Comparison of ENCODE assay signal across 8 mouse cellular contexts in the genomic region with DNA sequence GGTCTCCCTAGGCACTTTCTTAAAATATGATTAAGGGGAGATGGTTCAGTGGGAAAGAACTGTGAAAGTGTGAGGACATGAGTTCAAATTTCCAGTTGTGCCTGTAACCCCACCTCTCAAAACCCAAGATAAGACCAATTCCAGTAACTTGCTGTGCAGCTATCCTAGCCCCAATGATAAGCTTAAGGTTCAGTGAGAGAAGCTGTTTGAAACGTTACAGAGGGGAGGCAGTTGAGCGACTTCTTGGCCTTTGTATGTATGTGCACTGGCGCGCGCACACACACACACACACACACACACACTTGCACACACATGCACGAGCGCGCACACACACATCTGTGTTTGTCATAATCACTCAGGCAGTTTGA. TPM values are rescaled to one million over a fixed set of nuclear protein-coding genes. Genes with fewer than 3 reads are reported as not detected.
A peak's percentile ranks its signal among the peaks of the same experiment; 100 is the strongest.
DNase-seq lines count a peak whose midpoint lies in the region; ATAC-seq and TF ChIP-seq lines count a peak whose summit lies in the region.

No protein-coding gene starts in this region.

- no peak for DNase-seq in heart, postnatal 0 days (ENCODE audit: low spot score)
- no peak for DNase-seq in heart, postnatal 25 days (ENCODE audit: low spot score)
- DNase-seq in embryonic facial prominence, embryonic 14.5 days (ENCODE audit: low spot score), result no peak
- no peak for DNase-seq in limb, embryonic 10.5 days (ENCODE audit: low spot score)
- DNase-seq in naive thymus-derived CD4-positive, alpha-beta T cell, adult 2 months (ENCODE audit: low read depth), result peak; percentile 16
- DNase-seq in right cerebral cortex, adult 18-20 months, result no peak

- peak overlapping the region; percentile 4; the same call in 1 of the 2 replicates for H3K4me3 ChIP-seq in heart, postnatal 0 days (ENCODE audit: low read depth, low read length)
- peak overlapping the region; percentile 84 for H3K4me3 ChIP-seq in embryonic facial prominence, embryonic 14.5 days (ENCODE audit: low read depth, low read length)
- H3K4me3 ChIP-seq in limb, embryonic 10.5 days, result peak overlapping the region; percentile 78

- H3K27ac ChIP-seq in heart, postnatal 0 days (ENCODE audit: low read depth), result no peak overlapping the region
- H3K27ac ChIP-seq in embryonic facial prominence, embryonic 14.5 days (replicated peaks; ENCODE audit: low read depth, low read length), result no peak overlapping the region
- 0 out of 2 replicates have a peak overlapping the region, but pooled peaks have one; percentile 27 for H3K27ac ChIP-seq in limb, embryonic 10.5 days

- no peaks in the 10 kb centered on the region for H3K27me3 ChIP-seq in heart, postnatal 0 days (ENCODE audit: control insufficient read depth, insufficient read depth, low read length)
- H3K27me3 ChIP-seq in embryonic facial prominence, embryonic 14.5 days (replicated peaks; ENCODE audit: control insufficient read depth, insufficient read depth, low read length), result no peaks in the 10 kb centered on the region
- H3K27me3 ChIP-seq in limb, embryonic 10.5 days (ENCODE audit: low read depth, poor library complexity, severe bottlenecking), result no peaks in the 10 kb centered on the region

- H3K4me1 ChIP-seq in heart, postnatal 0 days (ENCODE audit: control insufficient read depth, insufficient read depth), result peaks cover 31% of the 10 kb centered on the region
- peaks cover 30% of the 10 kb centered on the region for H3K4me1 ChIP-seq in embryonic facial prominence, embryonic 14.5 days (ENCODE audit: control insufficient read depth, insufficient read depth, low read length)
- H3K4me1 ChIP-seq in limb, embryonic 10.5 days, result peaks cover 34% of the 10 kb centered on the region

- H3K9ac ChIP-seq in heart, postnatal 0 days (replicated peaks; ENCODE audit: low read depth, low read length), result no peak overlapping the region
- H3K9ac ChIP-seq in embryonic facial prominence, embryonic 14.5 days (ENCODE audit: low read depth, low read length), result no peak overlapping the region

- 0 out of 2 replicates have a peak, but pooled peaks cover 2% of the 10 kb centered on the region for H3K36me3 ChIP-seq in heart, postnatal 0 days (replicated peaks; ENCODE audit: control insufficient read depth, insufficient read depth, low read length)
- peaks cover 2% of the 10 kb centered on the region; the same call in 1 of the 2 replicates for H3K36me3 ChIP-seq in embryonic facial prominence, embryonic 14.5 days (ENCODE audit: control insufficient read depth, insufficient read depth, low read length)
- H3K36me3 ChIP-seq in limb, embryonic 10.5 days, result peaks cover 1% of the 10 kb centered on the region; the same call in 1 of the 2 replicates

- ATAC-seq in heart, postnatal 0 days (ENCODE audit: insufficient read depth, low read depth), result no peak
- no peak for ATAC-seq in embryonic facial prominence, embryonic 14.5 days (ENCODE audit: low read depth)
- no peak for ATAC-seq in inflammation-experienced regulatory T-cells, adult 6 months
- ATAC-seq in erythroid progenitor cell, adult 5-6 weeks (replicated peaks; ENCODE audit: low FRiP score, poor library complexity, severe bottlenecking), result no peak

- no peak for TF ChIP-seq CTCF in heart, postnatal 0 days (IDR thresholded peaks at IDR 0.05; ENCODE audit: low read depth)

- peak overlapping the region; percentile 41; the same call in 1 of the 2 replicates for H3K4me2 ChIP-seq in heart, postnatal 0 days (ENCODE audit: low read depth, low read length)
- peak overlapping the region; percentile 50 for H3K4me2 ChIP-seq in embryonic facial prominence, embryonic 14.5 days (ENCODE audit: low read depth, low read length)

- TF ChIP-seq EP300 in heart, postnatal 0 days (IDR thresholded peaks at IDR 0.05; ENCODE audit: low read depth), result no peak

- intact Hi-C loops in heart, postnatal 25 days (cut with DNase I), result no loop called here

- no peaks in the 10 kb centered on the region for H3K9me3 ChIP-seq in heart, postnatal 0 days (replicated peaks; ENCODE audit: control insufficient read depth, low read length)
- H3K9me3 ChIP-seq in embryonic facial prominence, embryonic 14.5 days (ENCODE audit: control insufficient read depth, low read length), result no peaks in the 10 kb centered on the region
- no peaks in the 10 kb centered on the region for H3K9me3 ChIP-seq in limb, embryonic 10.5 days (replicated peaks)

- WGBS in heart, postnatal 0 days, result 77% methylated on average over 8 of the region's 8 CpGs
- WGBS in embryonic facial prominence, embryonic 14.5 days, result 84% methylated on average over 8 of the region's 8 CpGs
- 77% methylated on average over 8 of the region's 8 CpGs for WGBS in limb, embryonic 10.5 days

RNA-seq across cellular contexts. Expression of a gene that starts 0.8 kb away (rescaled TPM):
- 132 and 145 TPM in 2 replicates for total RNA-seq in heart, postnatal 0 days (2014; rRNA removed; ENCODE audit: low replicate concordance)
- polyA plus RNA-seq in heart, postnatal 0 days (2015; fragmentation: Nextera tagmentation; extraction: Ambion mirVana), result 13.4 and 13.9 TPM in 2 replicates
- 10 to 100 TPM; 89.2 to 97.2 TPM for total RNA-seq in heart, postnatal 25 days (2021)
- polyA plus RNA-seq in embryonic facial prominence, embryonic 14.5 days (2014; fragmentation: Nextera tagmentation; extraction: Ambion mirVana), result 23.4 and 28.9 TPM in 2 replicates
- 13.4 and 18.8 TPM in 2 replicates for polyA plus RNA-seq in limb, embryonic 10.5 days (2016; fragmentation: Nextera tagmentation; extraction: Ambion mirVana)
- 1 to 10 TPM; 2.1 to 6.0 (median 5.9) TPM for polyA plus RNA-seq in inflammation-experienced regulatory T-cells, adult 6 months (2017; shearing (Covaris generic))
- 10.9 and 19.8 TPM in 2 replicates for total RNA-seq in erythroid progenitor cell, adult 5-6 weeks (2015; ENCODE audit: low replicate concordance)
- 11.9 and 12.6 TPM in 2 replicates for total RNA-seq in erythroid progenitor cell, adult 5-6 weeks (2017; ENCODE audit: low replicate concordance)

Comparison
In these comparisons a context has a peak if more than half of its experiments do, and no peak if none do; other contexts are left out.
1. H3K4me3 ChIP-seq: peak in every context shown above with its lines; median percentile 84 in embryonic facial prominence, embryonic 14.5 days; 78 in limb, embryonic 10.5 days; 4 in heart, postnatal 0 days.